Mouse (Mus musculus): ENCODE measurements at regions not wholly inside any gene's neighbourhood (a gene's known extent, or its start where the extent isn't known, plus 50 kb on each side); places are given as distances from the start of the nearest gene placed in this dataset.
"Not testable (repeated sequence)": the region's sequence is repeated elsewhere in the genome, so short reads cannot be mapped to it uniquely, and the experiment has no call there.

DNA sequence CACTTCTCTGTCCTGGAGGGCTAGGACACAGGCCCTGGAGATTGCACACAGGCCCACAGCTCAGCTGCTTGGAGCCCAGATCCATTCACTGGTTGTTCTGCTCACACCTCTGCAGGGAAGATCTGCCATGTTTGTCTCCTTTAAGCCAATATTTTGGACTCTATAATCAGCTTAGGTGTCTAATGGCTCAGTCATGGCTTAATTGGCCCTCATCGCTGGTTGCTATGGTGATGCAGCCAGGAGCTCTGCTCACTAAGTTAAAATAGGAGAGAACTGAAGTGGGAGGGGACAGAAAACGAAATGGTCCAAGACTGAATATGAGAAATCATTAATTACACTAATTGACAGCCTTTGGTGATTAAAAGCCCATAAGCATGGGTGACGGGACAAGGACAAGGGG, 96.3 kb upstream of the Magee2 start:
- not testable (repeated sequence) for TF ChIP-seq CTCF (IDR thresholded peaks at IDR 0.05; ENCODE audit: low read depth, low read length); POLR2A (IDR thresholded peaks at IDR 0.05; ENCODE audit: insufficient read depth, low read length); EP300 (IDR thresholded peaks at IDR 0.05; ENCODE audit: insufficient read depth, low read depth, low read length)
